12 mouse cellular contexts compared by ENCODE assay signal in genomic region chr12:102261933-102262396, GRCm38 (mm10). TPM values are rescaled to one million over a fixed set of nuclear protein-coding genes. Genes with fewer than 3 reads are reported as not detected.
A peak's percentile ranks its signal among the peaks of the same experiment; 100 is the strongest.
DNase-seq lines count a peak whose midpoint lies in the region; ATAC-seq and TF ChIP-seq lines count a peak whose summit lies in the region.
"Had no signal": no experiment of that assay in that cellular context is flagged by ENCODE, and none has a peak within 500 bp of the region (broad histone marks: within the 10 kb centered on the region; RNA-seq: fewer than 3 reads in every experiment).

No protein-coding gene starts in this region.

- H3K4me1 ChIP-seq in embryonic fibroblast, embryonic 13.5 days (ENCODE audit: control insufficient read depth, insufficient read depth, low read length) = peaks cover 12% of the 10 kb centered on the region; the same call in 1 of the 2 replicates
- peaks cover 8% of the 10 kb centered on the region for H3K4me1 ChIP-seq in limb, embryonic 11.5 days (ENCODE audit: control insufficient read depth, insufficient read depth, low read length)
- no peaks in the 10 kb centered on the region for H3K4me1 ChIP-seq in cerebellum, adult 2 months (ENCODE audit: control insufficient read depth, insufficient read depth, low read length)
- H3K4me1 ChIP-seq: midbrain, embryonic 12.5 days had no signal

- no peak for TF ChIP-seq POLR2A in embryonic fibroblast, embryonic 13.5 days (IDR thresholded peaks at IDR 0.05; ENCODE audit: low read depth, low read length)
- TF ChIP-seq POLR2A in cerebellum, adult 2 months (IDR thresholded peaks at IDR 0.05; ENCODE audit: borderline replicate concordance, insufficient read depth, low read length) = no peak

- 30% methylated on average over 8 of the region's 8 CpGs for WGBS in limb, embryonic 11.5 days
- 77% methylated on average over 8 of the region's 8 CpGs for WGBS in cerebellum, adult 2 months

- DNase-seq in kidney, adult 11 months = peak; percentile 38
- no peak for DNase-seq in kidney, adult 9 months
- peak; percentile 46 for DNase-seq in limb, embryonic 11.5 days (ENCODE audit: low spot score)
- peak; percentile 83 for DNase-seq in yolk sac, embryonic 10.5 days (ENCODE audit: low spot score)
- no peak for DNase-seq in urinary bladder, postnatal 10 days (ENCODE audit: low spot score)
- no peak for DNase-seq in cerebellum, adult 2 months
- DNase-seq in adrenal gland, adult 2 months = no peak
- DNase-seq: heart, adult 18-20 months had no signal

- H3K9ac ChIP-seq in limb, embryonic 11.5 days (ENCODE audit: low read length) = no peak overlapping the region
- H3K9ac ChIP-seq: midbrain, embryonic 12.5 days had no signal

- no peak overlapping the region for H3K4me3 ChIP-seq in embryonic fibroblast, embryonic 13.5 days (ENCODE audit: insufficient read depth, low read length)
- H3K4me3 ChIP-seq in limb, embryonic 11.5 days (ENCODE audit: low read depth, low read length) = no peak overlapping the region
- H3K4me3 ChIP-seq in cerebellum, adult 2 months (replicated peaks; ENCODE audit: insufficient read depth, low read depth, low read length) = no peak overlapping the region
- H3K4me3 ChIP-seq: layer of hippocampus, adult 2 months; midbrain, embryonic 12.5 days had no signal

- no peaks in the 10 kb centered on the region for H3K27me3 ChIP-seq in limb, embryonic 11.5 days (ENCODE audit: control insufficient read depth, insufficient read depth, low read length)
- no peaks in the 10 kb centered on the region for H3K27me3 ChIP-seq in cerebellum, adult 2 months (ENCODE audit: control insufficient read depth, insufficient read depth, low read length)
- H3K27me3 ChIP-seq: midbrain, embryonic 12.5 days had no signal

- H3K27ac ChIP-seq in embryonic fibroblast, embryonic 13.5 days (ENCODE audit: insufficient read depth, low read length) = 0 out of 2 replicates have a peak overlapping the region, but pooled peaks have one; percentile 9
- H3K27ac ChIP-seq in limb, embryonic 11.5 days (replicated peaks; ENCODE audit: low read depth, low read length) = 0 out of 2 replicates have a peak overlapping the region, but pooled peaks have one; percentile 18
- no peak overlapping the region for H3K27ac ChIP-seq in cerebellum, adult 2 months (ENCODE audit: insufficient read depth, low read length)
- H3K27ac ChIP-seq: layer of hippocampus, adult 2 months; midbrain, embryonic 12.5 days had no signal

- no peaks in the 10 kb centered on the region for H3K9me3 ChIP-seq in limb, embryonic 11.5 days (ENCODE audit: control insufficient read depth, low read length)
- H3K9me3 ChIP-seq: G1E; midbrain, embryonic 12.5 days had no signal

- no peak for TF ChIP-seq CTCF in embryonic fibroblast, embryonic 13.5 days (IDR thresholded peaks at IDR 0.05; ENCODE audit: borderline replicate concordance, insufficient read depth, low read length)
- no peak for TF ChIP-seq CTCF in cerebellum, adult 2 months (IDR thresholded peaks at IDR 0.05; ENCODE audit: borderline replicate concordance, insufficient read depth, low read depth, low read length)

- H3K4me2 ChIP-seq in limb, embryonic 11.5 days (ENCODE audit: low read depth, severe bottlenecking) = no peak overlapping the region
- H3K4me2 ChIP-seq: midbrain, embryonic 12.5 days had no signal

- H3K36me3 ChIP-seq in limb, embryonic 11.5 days (ENCODE audit: control insufficient read depth, insufficient read depth, low read length) = no peaks in the 10 kb centered on the region
- H3K36me3 ChIP-seq: G1E; midbrain, embryonic 12.5 days had no signal

- ATAC-seq in limb, embryonic 11.5 days (ENCODE audit: insufficient number of reproducible peaks, low FRiP score, low TSS enrichment, low read depth) = peak; percentile 70; the same call in 1 of the 2 replicates

RNA-seq across cellular contexts. Expression of gene Rin3, which starts 20.9 kb away (rescaled TPM):
- polyA plus RNA-seq in embryonic fibroblast, embryonic 13.5 days (2011; ENCODE audit: insufficient read length, low read depth, missing spikeins) = 10.4 and 11.0 TPM in 2 replicates
- 3.9 and 4.2 TPM in 2 replicates for polyA plus RNA-seq in limb, embryonic 11.5 days (2014; fragmentation: Nextera tagmentation; extraction: Ambion mirVana)
- polyA plus RNA-seq in cerebellum, adult 2 months (2012; rRNA removed) = 1.1 and 1.2 TPM in 2 replicates
- total RNA-seq in adrenal gland, adult 2 months (2021) = 10 to 100 TPM; 12.3 to 15.1 TPM
- 7.4 and 8.9 TPM in 2 replicates for polyA plus RNA-seq in adrenal gland, adult 2 months (2012; rRNA removed)

Comparison
In these comparisons a context has a peak if more than half of its experiments do, and no peak if none do; other contexts are left out.
1. DNase-seq: peak in kidney, adult 11 months (single experiment), limb, embryonic 11.5 days (single experiment) and yolk sac, embryonic 10.5 days (single experiment); none in kidney, adult 9 months (single experiment), urinary bladder, postnatal 10 days (single experiment), cerebellum, adult 2 months (0 of 2) and adrenal gland, adult 2 months (single experiment).